In the genomic region with DNA sequence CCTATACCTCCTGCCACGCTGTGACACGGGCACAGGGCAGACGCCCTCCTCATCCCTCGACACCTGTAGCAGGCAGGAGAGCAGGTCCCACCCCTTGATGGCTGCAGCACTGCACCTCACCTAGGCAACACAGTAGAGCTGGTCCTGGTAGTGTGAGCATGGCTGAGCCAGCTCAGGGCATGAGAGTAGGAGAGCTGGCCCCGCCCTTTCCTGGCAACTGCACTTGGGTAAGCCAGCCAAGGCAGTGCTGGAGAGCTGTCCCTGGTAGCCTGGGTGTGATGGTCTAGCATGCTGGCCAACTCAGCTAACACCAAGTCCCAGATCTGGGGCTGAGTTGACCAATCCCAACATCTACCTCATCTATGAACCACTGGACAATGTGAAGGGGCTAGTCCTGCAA, we compare ENCODE assay signal across 8 mouse cellular contexts. TPM values are rescaled to one million over a fixed set of nuclear protein-coding genes. Genes with fewer than 3 reads are reported as not detected.
DNase-seq lines count a peak whose midpoint lies in the region; ATAC-seq lines count a peak whose summit lies in the region.

No protein-coding gene starts in this region.

- peak; percentile 59; the same call in 1 of the 2 replicates for ATAC-seq in erythroid progenitor cell, adult 5-6 weeks (replicated peaks; ENCODE audit: low FRiP score, poor library complexity, severe bottlenecking)
- no peak for ATAC-seq in activated CD4-positive, CD25-positive, alpha-beta regulatory T cell, adult 4 months

- DNase-seq in cerebellum, adult 18-20 months = peak; percentile 34 to 47
- no peak for DNase-seq in cerebellum, postnatal 4 days (ENCODE audit: low spot score in 2 of 2)
- DNase-seq in 416B (ENCODE audit: low read depth) (peak; percentile 54), liver (peak; percentile 8)
- DNase-seq in spleen, postnatal 4 days (ENCODE audit: low spot score in 2 of 2) = no peak
- DNase-seq in embryo, embryonic 10.5 days (ENCODE audit: low spot score) = no peak

RNA-seq across cellular contexts. Expression of gene Tbc1d5, which starts 19.9 kb away (rescaled TPM):
- 16.9 and 21.4 TPM in 2 replicates for total RNA-seq in erythroid progenitor cell, adult 5-6 weeks (2015; ENCODE audit: low replicate concordance)
- total RNA-seq in erythroid progenitor cell, adult 5-6 weeks (2017; ENCODE audit: low replicate concordance) = 12.7 and 15.4 TPM in 2 replicates
- polyA plus RNA-seq in activated CD4-positive, CD25-positive, alpha-beta regulatory T cell, adult 4 months (2017; shearing (Covaris generic)) = 10 to 100 TPM; 17.9 to 18.2 TPM

Comparison
In these comparisons a context has a peak if more than half of its experiments do, and no peak if none do; other contexts are left out.
1. DNase-seq: peak in cerebellum, adult 18-20 months (2 of 2), 416B (single experiment) and liver (single experiment); none in cerebellum, postnatal 4 days (0 of 2), spleen, postnatal 4 days (0 of 2) and embryo, embryonic 10.5 days (single experiment).